Mouse (Mus musculus) ovary, postnatal 36 days (tissue): ENCODE measurements at regions not wholly inside any gene's neighbourhood (a gene's known extent, or its start where the extent isn't known, plus 50 kb on each side); places are given as distances from the start of the nearest gene placed in this dataset.

Experiments used
- DNase-seq: peaks from one replicate; pipeline ENCODE4 v3.0.0; 2022; ENCODE audit warnings: low spot score, mixed read lengths

GRCm38 (mm10) chr14:24550763-24551471, 64.0 kb downstream of the Rps24 start:
- DNase-seq, result no peak

GRCm38 (mm10) chr14:24551472-24551783, 64.5 kb downstream of the Rps24 start:
- no peak for DNase-seq

GRCm38 (mm10) chr14:24564801-24565624, 78.1 kb downstream of the Rps24 start:
- DNase-seq, result no peak

GRCm38 (mm10) chr14:24565718-24566322, 78.9 kb downstream of the Rps24 start:
- no peak for DNase-seq

GRCm38 (mm10) chr14:24575111-24575510, 88.2 kb downstream of the Rps24 start:
- DNase-seq, result no peak

- DNase-seq, result peak; percentile 53
Observed at GRCm38 (mm10) chr14:24578535-24579111, 91.7 kb downstream of the Rps24 start.

GRCm38 (mm10) chr14:24579153-24579795, 92.3 kb downstream of the Rps24 start:
- no peak for DNase-seq

- no peak for DNase-seq
Observed at GRCm38 (mm10) chr14:24586133-24586908, 99.4 kb downstream of the Rps24 start.

- peak; percentile 25 for DNase-seq
Observed at GRCm38 (mm10) chr14:24586982-24587672, 100.2 kb downstream of the Rps24 start.

GRCm38 (mm10) chr14:24588041-24588440, 101.1 kb downstream of the Rps24 start:
- DNase-seq, result no peak

GRCm38 (mm10) chr14:24606444-24607173, 119.7 kb downstream of the Rps24 start:
- DNase-seq, result no peak

- no peak for DNase-seq
Observed at GRCm38 (mm10) chr14:24608356-24608755, 121.4 kb downstream of the Rps24 start.

GRCm38 (mm10) chr14:24612254-24612995, 125.5 kb downstream of the Rps24 start:
- DNase-seq, result no peak

- DNase-seq, result no peak
Observed at GRCm38 (mm10) chr14:24615776-24616175, 128.9 kb downstream of the Rps24 start.

GRCm38 (mm10) chr14:24616306-24617125, 129.6 kb downstream of the Rps24 start:
- DNase-seq, result no peak

GRCm38 (mm10) chr14:24617126-24617375, 130.1 kb downstream of the Rps24 start:
- no peak for DNase-seq

- DNase-seq, result no peak
Observed at GRCm38 (mm10) chr14:24617393-24617861, 130.5 kb downstream of the Rps24 start.

GRCm38 (mm10) chr14:24618226-24619038, 131.5 kb downstream of the Rps24 start:
- DNase-seq, result no peak
